Mouse (Mus musculus) lung, postnatal 0 days (tissue): Measurements from ENCODE around the gene Rinl. TPM values are rescaled to one million over a fixed set of nuclear protein-coding genes. Genes with fewer than 3 reads are reported as not detected.

ENCODE experiments used
- ATAC-seq: fragments of 200-750 bp; cut with Nextera tagmentation; 2 replicates; pipeline ENCODE4 v1.8.0; 2017; ENCODE audit warnings: moderate library complexity
- DNase-seq: peaks from one replicate; pipeline ENCODE4 v3.0.0-alpha.2; 2016; ENCODE audit warnings: low spot score
- H3K27ac ChIP-seq: fragments of 300-500 bp; sonication (generic); 2 replicates; pipeline ENCODE4 v1.5.1; 2014; ENCODE audit warnings: antibody characterized with exemption, mild to moderate bottlenecking, low read length, mixed read lengths
- H3K27me3 ChIP-seq: fragments of 300-500 bp; sonication (generic); replicated peaks from 2 replicates; pipeline ENCODE4 v1.6.1; 2014; ENCODE audit warnings: low read length, mixed read lengths; ENCODE audit not compliant: insufficient read depth
- H3K36me3 ChIP-seq: fragments of 300-500 bp; sonication (generic); 2 replicates; pipeline ENCODE4 v1.6.1; 2014; ENCODE audit warnings: low read length, mixed read lengths; ENCODE audit not compliant: insufficient read depth
- H3K4me1 ChIP-seq: fragments of 300-500 bp; sonication (generic); 2 replicates; pipeline ENCODE4 v1.6.1; 2014; ENCODE audit warnings: antibody characterized with exemption, low read depth, low read length, mixed read lengths; ENCODE audit not compliant: insufficient read depth
- H3K4me2 ChIP-seq: fragments of 300-500 bp; sonication (generic); replicated peaks from 2 replicates; pipeline ENCODE4 v1.6.1; 2014; ENCODE audit warnings: low read depth, mild to moderate bottlenecking, low read length, moderate library complexity, mixed read lengths
- H3K4me3 ChIP-seq: fragments of 300-500 bp; sonication (generic); 2 replicates; pipeline ENCODE4 v1.5.1; 2014; ENCODE audit warnings: low read depth, low read length
- H3K9ac ChIP-seq: fragments of 300-500 bp; sonication (generic); replicated peaks from 2 replicates; pipeline ENCODE4 v1.6.1; 2014; ENCODE audit warnings: low read depth, mild to moderate bottlenecking
- H3K9me3 ChIP-seq: fragments of 300-500 bp; sonication (generic); 2 replicates; pipeline ENCODE4 v1.6.1; 2016; ENCODE audit warnings: low read length, mixed read lengths
- CTCF ChIP-seq: IDR thresholded peaks from 2 replicates; pipeline ENCODE4 v1.5.1; 2016; ENCODE audit warnings: antibody characterized with exemption, mild to moderate bottlenecking
- EP300 ChIP-seq: IDR thresholded peaks from 2 replicates; pipeline ENCODE4 v1.6.1; 2016; ENCODE audit warnings: antibody characterized with exemption, mild to moderate bottlenecking, control low read depth
- WGBS: fragments of 180-500 bp; shearing (Covaris S2); extraction: QIAGEN DNeasy Blood & Tissue Kit; methylation state at CpG from one replicate; pipeline ENCODE4 v1.1.7; 2014; 5-methylcytosine and 5-hydroxymethylcytosine counted together
- polyA plus RNA-seq: library from polyadenylated mRNA; unstranded; fragments of >200 nt; fragmentation: Nextera tagmentation; extraction: Ambion mirVana; gene quantifications from 2 replicates; pipeline ENCODE4 v1.2.1, GENCODE M21; 2015

The Rinl gene
- polyA plus RNA-seq, 1 experiment from 2014 or later: 10.2 TPM

- Histone ChIP-seq H3K27me3 (no peaks in the 10 kb centered on the region), H3K4me1 (peaks cover 2% of the 10 kb centered on the region; the same call in 1 of the 2 replicates), H3K36me3 (peaks cover 17% of the 10 kb centered on the region; the same call in 1 of the 2 replicates), H3K4me3 (no peak overlapping the region), H3K27ac (no peak overlapping the region), H3K9me3 (no peaks in the 10 kb centered on the region), H3K4me2 (no peak overlapping the region), H3K9ac (no peak overlapping the region)
- no peak for TF ChIP-seq EP300
- TF ChIP-seq CTCF: no peak
- no peak for ATAC-seq
- 96% methylated on average over 8 of the region's 8 CpGs for WGBS
- DNase-seq: no peak
These were observed 41.1 kb downstream of the Rinl start for GRCm38 (mm10) chr7:28829821-28830220.

GRCm38 (mm10) chr7:28830981-28831380 lies 42.2 kb downstream of the Rinl start:
- Histone ChIP-seq H3K4me3 (no peak overlapping the region), H3K4me1 (peaks cover under 1% of the 10 kb centered on the region; the same call in 1 of the 2 replicates), H3K9me3 (no peaks in the 10 kb centered on the region), H3K36me3 (peaks cover 17% of the 10 kb centered on the region; the same call in 1 of the 2 replicates), H3K9ac (no peak overlapping the region), H3K27ac (no peak overlapping the region), H3K27me3 (no peaks in the 10 kb centered on the region), H3K4me2 (no peak overlapping the region)
- no peak for TF ChIP-seq CTCF
- peak; percentile 13; the same call in 1 of the 2 replicates for ATAC-seq
- no peak for DNase-seq
- 58% methylated on average over 5 of the region's 5 CpGs for WGBS

GRCm38 (mm10) chr7:28831411-28832125 lies 42.8 kb downstream of the Rinl start:
- Histone ChIP-seq H3K27ac (no peak overlapping the region), H3K4me3 (no peak overlapping the region), H3K27me3 (no peaks in the 10 kb centered on the region), H3K4me2 (no peak overlapping the region), H3K4me1 (no peaks in the 10 kb centered on the region), H3K36me3 (peaks cover 17% of the 10 kb centered on the region; the same call in 1 of the 2 replicates), H3K9me3 (no peaks in the 10 kb centered on the region), H3K9ac (no peak overlapping the region)
- ATAC-seq: no peak
- DNase-seq: no peak
- no peak for TF ChIP-seq CTCF
- no peak for TF ChIP-seq EP300
- 85% methylated on average over 17 of the region's 17 CpGs for WGBS

GRCm38 (mm10) chr7:28832137-28832536 lies 43.4 kb downstream of the Rinl start:
- Histone ChIP-seq H3K4me2 (no peak overlapping the region), H3K4me3 (no peak overlapping the region), H3K36me3 (peaks cover 17% of the 10 kb centered on the region; the same call in 1 of the 2 replicates), H3K9me3 (no peaks in the 10 kb centered on the region), H3K27ac (no peak overlapping the region), H3K4me1 (no peaks in the 10 kb centered on the region), H3K27me3 (no peaks in the 10 kb centered on the region), H3K9ac (no peak overlapping the region)
- 45% methylated on average over 6 of the region's 6 CpGs for WGBS
- DNase-seq (no peak), ATAC-seq (0 out of 2 replicates have a peak, but pooled peaks have one; percentile 5)
- TF ChIP-seq EP300 (no peak), CTCF (no peak)

- peaks cover 17% of the 10 kb centered on the region; the same call in 1 of the 2 replicates for H3K36me3 ChIP-seq
- no peak within 1 kb of the TSS for H3K27ac ChIP-seq
- no peak for ATAC-seq
- DNase-seq: no peak
- WGBS: 82% methylated on average over 6 of the region's 6 CpGs
- no peaks in the 10 kb centered on the region for H3K4me1 ChIP-seq
- H3K9ac ChIP-seq: no peak within 1 kb of the TSS
- TF ChIP-seq EP300: no peak
- TF ChIP-seq CTCF: no peak
- no peak within 1 kb of the TSS for H3K4me2 ChIP-seq
- no peak within 1 kb of the TSS for H3K4me3 ChIP-seq
- no peaks in the 10 kb centered on the region for H3K27me3 ChIP-seq
- no peaks in the 10 kb centered on the region for H3K9me3 ChIP-seq
These were observed 45.1 kb downstream of the Rinl start, which contains the start of gene Lgals4 for GRCm38 (mm10) chr7:28833723-28834347. Gene Lgals4 (plus strand): TSS chr7:28833854.

GRCm38 (mm10) chr7:28836936-28837335 lies 48.2 kb downstream of the Rinl start:
- H3K27ac ChIP-seq: no peak overlapping the region

More at GRCm38 (mm10) chr7:28836936-28837335, 48.2 kb downstream of the Rinl start:
- Histone ChIP-seq H3K27me3 (no peaks in the 10 kb centered on the region), H3K4me1 (no peaks in the 10 kb centered on the region), H3K36me3 (no peaks in the 10 kb centered on the region), H3K4me3 (no peak overlapping the region), H3K9me3 (no peaks in the 10 kb centered on the region), H3K4me2 (no peak overlapping the region), H3K9ac (no peak overlapping the region)
- ATAC-seq (no peak), DNase-seq (no peak)
- no peak for TF ChIP-seq EP300
- 70% methylated on average over 5 of the region's 5 CpGs for WGBS
